Mouse (Mus musculus) myocyte (in vitro differentiated cells): ENCODE results near the gene Rabggtb.

Source experiments
- CEBPB ChIP-seq: IDR thresholded peaks from 2 replicates; pipeline ENCODE4 v1.6.1; 2011; ENCODE audit warnings: mild to moderate bottlenecking, moderate library complexity; ENCODE audit not compliant: poor library complexity, insufficient read depth, severe bottlenecking
- E2F4 ChIP-seq: IDR thresholded peaks from one replicate; pipeline ENCODE4 v1.6.1; 2011; ENCODE audit warnings: mild to moderate bottlenecking, control low read depth, moderate library complexity; ENCODE audit not compliant: insufficient read depth
- MAX ChIP-seq: IDR thresholded peaks from one replicate; pipeline ENCODE4 v1.6.1; 2011; ENCODE audit warnings: low read depth, mild to moderate bottlenecking, control low read depth
- MYOD1 ChIP-seq, 3 experiments: IDR thresholded peaks; one replicate each; pipeline ENCODE4 v1.6.1; 2011; ENCODE audit warnings: control low read depth in 2 of 3, low read depth in 2 of 3, mild to moderate bottlenecking in 2 of 3, moderate library complexity in 1 of 3; ENCODE audit not compliant: insufficient read length in 2 of 3, control insufficient read depth in 1 of 3
- MYOG ChIP-seq, 3 experiments: IDR thresholded peaks; one replicate each; pipeline ENCODE4 v1.6.1; 2011; ENCODE audit warnings: control low read depth in 2 of 3, low read depth in 2 of 3, mild to moderate bottlenecking in 2 of 3; ENCODE audit not compliant: insufficient read length in 2 of 3, control insufficient read depth in 1 of 3, insufficient read depth in 1 of 3
- POLR2A ChIP-seq: IDR thresholded peaks from one replicate; pipeline ENCODE4 v1.6.1; 2011; ENCODE audit warnings: low read depth, mild to moderate bottlenecking, control low read depth, moderate library complexity; ENCODE audit not compliant: insufficient read length
- POLR2AphosphoS2 ChIP-seq: IDR thresholded peaks from one replicate; pipeline ENCODE4 v1.6.1; 2011; ENCODE audit warnings: low read depth, control low read depth; ENCODE audit not compliant: insufficient read length
- REST ChIP-seq: IDR thresholded peaks from one replicate; pipeline ENCODE4 v1.6.1; 2011; ENCODE audit warnings: mild to moderate bottlenecking, control low read depth, moderate library complexity; ENCODE audit not compliant: insufficient read depth, insufficient read length
- SRF ChIP-seq: IDR thresholded peaks from one replicate; pipeline ENCODE4 v1.6.1; 2011; ENCODE audit warnings: low read depth; ENCODE audit not compliant: control insufficient read depth, insufficient read length
- TCF12 ChIP-seq: IDR thresholded peaks from one replicate; pipeline ENCODE4 v1.6.1; 2011; ENCODE audit warnings: mild to moderate bottlenecking, control low read depth; ENCODE audit not compliant: poor library complexity, insufficient read depth, severe bottlenecking
- TCF3 ChIP-seq: IDR thresholded peaks from one replicate; pipeline ENCODE4 v1.6.1; 2011; ENCODE audit warnings: low read depth, control low read depth; ENCODE audit not compliant: insufficient read length
- USF1 ChIP-seq: IDR thresholded peaks from one replicate; pipeline ENCODE4 v1.6.1; 2011; ENCODE audit warnings: low read depth, mild to moderate bottlenecking, control low read depth, moderate library complexity

- TF ChIP-seq USF1, result no peak
- no peak for TF ChIP-seq TCF12
- TF ChIP-seq SRF, result no peak
- no peak for TF ChIP-seq POLR2A
- no peak for TF ChIP-seq MAX
- TF ChIP-seq POLR2AphosphoS2, result no peak
- TF ChIP-seq E2F4, result no peak
- no peak for TF ChIP-seq TCF3
- TF ChIP-seq CEBPB, result no peak
- no peak for TF ChIP-seq MYOG (IDR thresholded peaks at IDR 0.05; ENCODE audit: control insufficient read depth in 1 of 3, insufficient read depth in 1 of 3, insufficient read length in 2 of 3, low read depth in 2 of 3)
- no peak for TF ChIP-seq REST
- no peak for TF ChIP-seq MYOD1 (IDR thresholded peaks at IDR 0.05; ENCODE audit: control insufficient read depth in 1 of 3, insufficient read length in 2 of 3, low read depth in 2 of 3)
Observed at GRCm38 (mm10) chr3:153948176-153948575, 35.4 kb upstream of the Rabggtb start.
